Mouse (Mus musculus): Measurements from ENCODE around the gene Znhit6.

The Znhit6 gene

DNA sequence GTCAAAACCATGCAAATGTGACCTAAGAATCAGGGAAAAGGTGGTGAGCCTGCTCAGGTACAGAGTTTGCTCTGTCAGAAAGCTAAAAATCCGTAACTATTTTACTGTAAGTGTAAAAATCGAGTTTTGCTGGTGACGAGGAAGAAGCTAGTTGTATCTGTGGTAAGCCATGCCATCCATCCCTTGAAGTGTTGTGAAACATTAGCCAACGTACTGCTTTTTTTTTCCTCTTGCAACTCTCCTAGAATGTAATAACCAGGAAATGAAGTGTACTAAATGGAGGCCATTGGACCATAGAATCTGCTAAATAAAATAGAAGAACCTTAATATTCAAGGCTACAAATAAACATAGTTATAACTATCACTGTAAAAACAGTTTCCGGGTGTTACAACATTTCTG lies 32.3 kb downstream of the Znhit6 start:
- no peak for DNase-seq

DNA sequence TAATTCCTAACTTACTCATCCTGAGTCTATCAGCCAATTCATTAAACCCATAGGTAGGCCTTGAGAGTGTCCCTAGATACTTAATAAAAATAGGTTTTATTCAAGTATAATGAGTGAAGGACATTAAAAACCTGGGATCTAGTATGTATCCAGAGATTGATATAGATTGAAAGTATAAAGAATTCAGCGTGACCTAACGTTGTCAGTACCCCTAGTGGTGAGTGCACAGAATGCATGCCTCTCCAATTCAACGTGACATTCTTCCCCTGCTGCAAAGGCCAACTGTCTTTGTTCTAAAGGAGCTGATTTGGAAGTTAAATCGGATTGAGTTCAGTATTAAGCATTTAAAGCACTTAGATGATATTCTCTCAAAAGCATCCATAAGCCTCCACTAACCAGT lies 36.7 kb downstream of the Znhit6 start:
- DNase-seq: no peak

DNA sequence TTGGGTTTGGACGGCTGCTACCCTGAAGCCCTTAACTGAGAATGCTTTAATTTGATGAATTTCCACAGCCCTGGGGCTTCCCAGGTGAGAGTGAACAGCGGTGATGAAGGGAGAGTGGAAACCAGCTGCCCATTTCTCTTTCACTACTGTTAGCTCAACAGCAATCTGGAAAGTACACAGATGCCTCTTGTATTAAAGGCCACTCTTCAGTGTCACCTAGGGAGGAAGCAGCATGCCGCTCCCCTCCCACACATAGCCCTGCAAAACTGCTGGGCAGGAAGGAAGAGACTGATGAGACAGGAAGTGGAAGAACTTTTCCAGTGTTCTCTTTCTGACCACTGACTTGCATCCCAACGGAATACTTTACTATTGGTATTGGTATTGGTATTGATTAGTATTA lies 37.2 kb downstream of the Znhit6 start:
- DNase-seq: no peak

DNA sequence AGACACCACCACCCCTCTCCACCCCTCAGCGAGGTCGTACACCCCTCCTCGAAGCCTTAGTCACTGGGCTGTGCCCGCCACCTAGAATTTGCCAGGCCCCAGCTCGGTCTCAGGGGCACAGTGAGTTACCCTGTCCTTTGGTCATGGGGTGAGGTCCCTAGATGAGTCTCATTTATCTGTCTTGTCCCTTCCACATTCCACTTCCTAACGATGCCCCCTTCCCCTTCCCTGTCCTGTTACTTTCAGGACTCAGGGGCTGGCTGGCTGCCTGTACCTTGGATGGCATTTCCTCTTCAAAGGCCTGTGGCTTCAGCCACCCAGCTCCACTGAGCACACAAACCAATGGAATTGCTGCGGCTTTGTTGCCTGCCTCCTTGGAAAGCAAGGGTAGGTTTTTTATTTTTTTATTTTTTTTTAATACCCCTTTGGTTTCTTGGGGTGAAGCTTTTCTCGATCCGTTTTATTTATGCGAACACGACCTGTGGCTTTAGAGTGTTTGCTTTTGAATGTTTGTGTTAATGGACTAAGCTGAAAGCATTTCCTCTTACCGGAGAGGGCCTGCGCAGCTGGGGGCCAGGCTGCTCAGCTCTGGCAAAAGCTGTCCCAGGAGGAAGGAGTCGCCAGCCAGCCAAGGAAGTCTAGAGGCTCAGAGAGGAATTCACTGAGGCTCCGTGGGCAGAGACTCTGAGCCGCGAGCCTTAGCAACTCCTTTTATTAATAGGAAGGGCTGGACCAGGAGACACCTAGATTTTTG lies 38.5 kb downstream of the Znhit6 start:
- DNase-seq: no peak

DNA sequence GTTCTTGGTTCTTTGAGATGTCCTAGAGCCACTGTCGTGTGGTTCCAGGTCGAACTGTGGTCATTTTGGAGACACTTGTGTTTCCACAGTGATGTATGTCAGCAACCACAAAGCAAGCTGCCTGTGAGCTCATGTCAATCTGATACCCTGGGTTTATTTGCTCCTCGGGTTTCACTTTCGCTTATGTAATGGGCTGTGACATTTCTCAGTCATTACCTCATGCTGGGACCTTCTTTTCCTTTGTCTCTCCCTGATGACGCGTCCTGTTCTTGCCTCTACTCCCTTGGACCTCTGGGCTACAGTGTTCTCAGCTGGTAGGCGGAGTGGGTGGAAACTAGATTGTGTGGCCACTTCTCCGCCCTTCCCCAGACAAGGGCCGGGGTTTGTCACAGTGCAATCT lies 42.3 kb downstream of the Znhit6 start:
- DNase-seq: no peak

DNA sequence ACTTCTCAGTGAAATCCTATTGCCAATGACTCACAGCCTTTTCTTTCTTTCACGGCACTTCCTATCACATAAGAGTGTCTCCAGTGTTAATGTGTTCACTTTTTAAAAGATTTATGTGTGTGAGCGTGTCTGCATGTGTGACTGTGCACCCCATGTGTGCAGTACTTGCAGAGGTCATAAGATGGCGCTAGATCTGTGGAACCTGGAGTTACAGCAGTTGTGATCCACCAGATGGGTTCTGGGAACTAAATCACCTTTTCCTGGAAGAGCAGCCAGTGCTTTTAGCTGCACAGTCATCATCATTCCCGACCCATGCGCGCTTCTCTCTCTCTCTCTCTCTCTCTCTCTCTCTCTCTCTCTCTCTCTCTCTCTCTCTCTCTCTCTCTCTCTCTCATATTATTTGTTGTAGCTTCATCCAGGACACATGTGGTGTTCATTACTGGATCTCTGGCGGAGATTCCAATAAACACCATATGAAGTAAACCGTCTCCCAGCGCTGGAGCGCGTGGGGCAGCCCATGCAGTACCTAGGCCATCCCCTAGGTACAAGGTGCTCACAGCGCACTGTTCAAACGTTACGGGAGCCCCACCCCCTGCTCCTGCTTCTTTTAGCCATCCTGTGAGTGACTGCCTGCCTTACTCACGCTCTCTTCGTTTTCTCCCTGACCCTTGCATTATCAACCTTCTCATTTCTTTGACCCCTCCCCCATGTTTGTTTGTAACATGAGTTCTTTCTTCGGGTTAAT lies 43.8 kb downstream of the Znhit6 start:
- DNase-seq: no peak

DNA sequence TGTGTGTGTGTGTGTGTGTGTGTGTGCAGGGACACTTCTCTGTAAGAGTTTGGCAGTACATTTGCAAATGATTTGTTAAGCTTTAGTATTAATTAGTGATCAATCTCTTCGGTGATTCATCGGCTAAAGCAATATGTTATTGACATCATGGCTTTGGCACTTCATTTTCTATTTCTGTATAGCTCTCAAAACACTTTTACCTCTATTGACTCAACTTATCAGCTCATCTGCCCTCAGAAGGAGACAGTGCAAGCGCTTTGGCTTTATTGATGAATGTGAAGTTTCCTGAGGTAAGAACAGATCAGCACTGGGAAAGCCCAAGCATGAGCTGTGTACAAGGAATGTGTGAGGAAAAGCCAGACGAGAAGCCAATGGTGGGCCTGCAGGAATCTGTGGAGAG lies 45.2 kb downstream of the Znhit6 start:
- no peak for DNase-seq

DNA sequence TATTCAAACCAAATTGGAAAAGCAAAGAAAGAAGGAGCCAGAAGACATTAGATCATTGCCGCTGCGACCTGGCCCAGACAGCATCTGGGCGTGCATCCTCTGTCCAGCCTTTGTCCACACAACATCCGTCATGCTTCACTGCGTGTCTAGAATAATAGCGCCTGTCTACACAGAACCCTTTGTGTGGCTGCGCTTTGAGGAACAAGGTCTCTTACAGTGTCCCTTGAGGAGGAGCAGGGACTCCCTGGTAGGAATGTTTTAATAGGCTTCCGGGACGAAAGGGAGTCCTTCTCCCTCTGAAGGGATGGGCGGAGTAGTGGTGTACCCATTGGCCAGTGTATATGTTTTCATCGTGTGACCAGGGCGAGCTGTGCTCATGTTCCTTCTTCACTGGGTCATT lies 47.0 kb downstream of the Znhit6 start:
- DNase-seq: no peak

DNA sequence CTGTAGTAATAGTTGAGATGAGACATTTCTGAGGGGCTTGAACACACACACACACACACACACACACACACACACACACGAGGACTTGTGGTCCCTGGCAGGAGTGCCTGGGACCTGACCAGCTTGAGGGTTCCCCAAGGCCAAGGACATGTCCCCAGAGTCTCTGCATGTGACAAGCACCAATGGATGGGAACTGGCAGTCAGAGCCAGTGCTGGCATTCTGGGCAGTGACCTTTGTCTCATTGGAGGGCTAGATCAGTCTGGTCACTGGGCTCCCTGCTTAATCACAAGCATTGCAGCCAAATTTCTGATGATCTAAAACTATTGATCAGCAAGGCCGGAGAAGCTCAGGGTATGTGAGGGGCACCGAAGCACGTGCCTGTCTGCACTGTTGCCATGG lies 48.8 kb downstream of the Znhit6 start:
- no peak for DNase-seq

DNA sequence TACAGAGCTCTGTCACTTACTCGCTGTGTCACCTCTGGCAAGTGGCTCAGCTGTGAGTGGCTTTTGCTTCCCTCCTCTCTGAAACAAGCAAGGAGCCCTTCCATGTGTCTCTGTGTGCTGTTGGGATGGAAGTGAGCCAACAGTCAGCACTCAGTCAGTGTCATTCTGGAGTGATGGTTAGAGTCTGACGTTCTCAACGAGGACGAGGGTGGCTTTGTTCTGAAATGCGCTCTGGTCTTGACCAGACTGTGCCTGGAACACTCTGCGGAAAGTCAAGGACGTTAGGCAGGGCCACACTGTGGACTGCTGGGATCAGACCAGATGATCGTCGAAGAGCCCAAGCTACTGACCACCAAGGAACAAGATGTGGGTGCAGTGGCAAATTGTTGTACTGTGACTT lies 49.5 kb downstream of the Znhit6 start:
- no peak for DNase-seq

DNA sequence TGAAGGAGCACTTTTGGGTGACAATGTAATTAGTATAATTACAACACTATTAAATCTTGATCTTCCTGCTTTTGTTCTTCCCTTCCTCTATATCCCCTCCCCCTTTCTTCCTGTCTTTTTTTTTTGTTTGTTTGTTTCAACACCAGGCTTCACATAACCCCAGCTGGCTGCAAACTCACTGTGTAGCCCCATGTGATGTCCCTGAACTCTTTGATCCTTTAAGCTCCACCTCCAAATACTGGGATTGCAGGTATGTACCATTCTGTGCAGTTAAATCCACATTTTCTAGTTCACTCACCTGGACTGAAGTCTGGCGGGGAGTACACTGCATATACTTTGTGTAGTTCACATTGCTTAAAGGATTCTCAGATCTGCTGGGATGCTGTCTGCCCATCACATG lies 50.1 kb downstream of the Znhit6 start:
- DNase-seq: no peak

DNA sequence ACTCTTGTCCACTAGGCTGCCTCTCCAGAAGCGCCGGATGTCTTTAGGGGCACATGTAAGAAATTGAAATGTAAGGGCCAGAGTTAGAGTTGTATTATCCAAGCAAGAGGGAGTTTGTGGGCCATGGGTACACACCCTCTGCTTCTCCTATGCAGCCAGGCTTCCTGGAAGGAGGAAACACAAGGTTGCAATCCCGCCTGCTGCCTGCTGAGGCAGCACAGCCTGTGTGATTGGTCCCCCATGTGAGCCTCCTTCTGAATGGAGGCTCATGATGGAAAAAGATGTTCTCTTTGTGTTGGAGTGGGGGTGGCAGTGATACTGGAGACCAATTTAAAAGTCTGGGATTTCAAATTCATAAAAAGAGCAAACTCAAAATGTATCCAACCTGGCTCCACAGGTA lies 51.8 kb downstream of the Znhit6 start:
- no peak for DNase-seq

DNA sequence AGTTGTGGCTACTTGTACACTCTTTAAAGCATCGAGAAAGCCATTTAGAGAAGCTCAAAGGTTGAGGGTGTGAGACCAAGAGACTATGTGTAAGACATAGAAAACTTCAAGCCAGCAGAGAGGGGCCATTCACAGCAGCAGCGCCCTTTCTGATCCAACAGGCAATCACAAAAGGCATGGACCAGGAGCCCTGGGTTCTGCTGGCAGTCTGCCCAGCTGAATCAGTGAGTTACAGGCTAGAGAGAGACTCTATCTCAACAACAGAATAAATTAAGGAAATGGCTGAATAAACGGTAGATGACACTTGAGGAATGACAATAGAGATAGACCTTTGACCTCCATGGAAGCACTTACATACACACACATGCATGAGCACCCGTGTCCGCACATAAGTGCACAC lies 52.6 kb downstream of the Znhit6 start:
- DNase-seq: no peak

DNA sequence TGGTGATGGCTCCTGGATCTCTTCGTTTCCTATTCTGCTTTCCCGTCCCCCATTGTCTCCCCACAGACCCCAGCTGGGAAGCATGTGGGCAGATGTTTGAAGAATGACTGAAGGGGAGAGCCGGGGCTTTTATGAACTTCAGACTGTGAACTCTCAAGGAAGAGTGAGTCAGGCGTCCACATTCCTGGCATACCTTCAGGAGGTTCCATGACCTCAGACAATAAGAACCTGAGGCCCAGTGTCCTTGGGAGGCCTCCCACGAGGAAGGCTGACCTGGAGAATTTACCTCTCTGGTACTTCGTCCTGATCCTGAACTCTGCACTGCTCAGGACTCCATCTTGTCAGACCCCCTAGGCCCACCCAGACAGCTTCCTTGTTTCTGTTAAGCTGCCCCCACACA lies 56.9 kb downstream of the Znhit6 start:
- DNase-seq: no peak

DNA sequence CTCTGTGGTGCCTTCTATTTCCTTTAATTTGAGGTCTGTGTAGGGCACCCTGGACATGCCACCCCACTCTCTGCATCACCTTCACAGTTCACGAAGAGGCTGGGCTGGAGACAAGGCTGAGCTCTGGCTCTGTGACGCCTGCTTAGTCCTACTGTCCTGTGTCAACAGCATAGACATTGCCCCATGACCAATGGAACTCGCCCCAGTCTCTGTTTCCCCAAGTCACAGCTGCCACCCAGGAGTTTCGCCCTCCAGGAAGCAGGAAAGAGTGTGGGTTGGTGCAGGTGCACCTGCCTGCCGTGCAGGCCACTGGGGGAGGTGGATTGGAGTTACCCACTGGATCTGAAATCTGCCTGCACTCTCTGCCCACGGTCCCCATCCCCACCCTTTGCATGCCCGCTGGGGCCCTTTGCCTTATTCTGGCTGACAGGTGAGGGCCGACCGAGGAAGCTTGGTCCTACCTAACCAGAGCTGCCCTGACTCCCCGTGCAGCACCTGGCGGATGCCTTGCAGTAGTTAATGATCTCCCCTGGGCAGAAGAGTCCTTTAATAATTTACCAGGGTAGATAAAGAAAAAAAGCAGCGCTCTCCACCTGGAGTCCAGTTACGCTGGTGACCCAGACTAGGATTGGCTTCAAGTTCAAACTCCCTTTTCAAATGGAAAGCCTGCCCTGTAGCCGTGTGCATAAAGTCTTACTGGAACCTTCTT lies 58.2 kb downstream of the Znhit6 start:
- no peak for DNase-seq

DNA sequence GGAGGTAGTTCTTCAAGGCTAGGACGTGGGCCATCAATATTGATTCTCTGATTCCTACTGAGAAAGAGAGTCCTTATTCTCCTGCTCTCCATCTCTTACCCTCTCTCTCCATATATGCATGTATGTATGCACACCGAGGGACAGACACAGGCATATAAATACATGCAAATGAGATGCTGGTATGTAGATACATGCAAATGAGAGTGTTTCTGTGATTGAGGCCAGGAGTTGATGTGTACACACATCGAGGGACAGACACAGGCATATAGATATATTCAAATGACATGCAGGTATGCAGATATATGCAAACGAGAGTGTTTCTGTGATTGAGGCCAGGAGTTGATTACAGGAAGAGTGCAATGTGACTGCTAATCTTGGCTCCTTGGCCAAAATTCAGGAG lies 64.2 kb downstream of the Znhit6 start:
- DNase-seq: no peak

DNA sequence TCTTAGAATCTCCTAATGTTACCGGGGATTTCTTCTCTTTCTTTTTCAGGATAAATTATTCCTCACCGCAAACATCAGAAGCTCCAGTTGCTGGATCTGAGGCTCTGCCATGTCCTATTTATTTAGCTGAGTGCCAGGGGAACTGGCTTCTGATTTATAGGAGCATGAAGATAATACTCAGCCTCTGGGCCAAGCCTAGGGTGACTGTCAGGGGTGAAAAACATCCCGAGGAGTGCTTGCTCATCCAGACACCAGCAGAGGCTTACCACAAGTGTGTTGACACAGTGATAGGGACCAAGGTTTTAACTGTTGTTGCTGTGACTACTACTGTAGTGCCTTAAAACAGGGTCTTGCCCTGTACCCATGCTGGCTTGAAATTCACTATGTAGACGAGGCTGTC lies 64.6 kb downstream of the Znhit6 start:
- DNase-seq: no peak

DNA sequence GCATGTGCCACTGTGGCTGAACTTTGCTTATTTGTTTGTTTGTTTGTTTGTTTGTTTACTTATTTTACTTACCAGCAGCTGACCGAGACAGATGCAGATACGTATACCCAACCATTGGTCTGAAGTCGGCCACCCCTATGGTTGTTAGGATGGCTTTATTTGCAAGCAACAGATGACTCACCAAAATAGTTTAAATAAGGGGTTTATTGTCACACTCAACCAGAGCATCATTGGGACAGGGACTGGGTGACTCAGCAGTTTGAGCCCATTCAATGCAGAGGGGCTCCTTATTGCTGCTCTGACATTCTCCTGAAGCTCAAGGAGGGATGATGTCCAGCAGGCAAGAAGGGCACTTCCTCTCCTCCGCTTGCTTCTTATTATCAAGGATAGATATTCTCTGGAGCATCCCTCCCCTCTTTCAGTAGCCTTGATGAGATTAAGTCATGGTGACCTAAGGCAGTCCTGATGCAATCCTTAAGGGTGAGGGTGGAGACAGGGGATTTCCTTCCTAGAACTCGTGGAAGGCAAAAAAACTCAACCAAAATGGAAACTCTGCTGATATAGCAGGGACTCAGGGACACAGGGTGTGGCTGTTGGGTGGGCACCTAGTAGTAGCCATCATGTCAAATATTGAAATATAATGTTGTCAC lies 65.2 kb downstream of the Znhit6 start:
- DNase-seq: no peak

DNA sequence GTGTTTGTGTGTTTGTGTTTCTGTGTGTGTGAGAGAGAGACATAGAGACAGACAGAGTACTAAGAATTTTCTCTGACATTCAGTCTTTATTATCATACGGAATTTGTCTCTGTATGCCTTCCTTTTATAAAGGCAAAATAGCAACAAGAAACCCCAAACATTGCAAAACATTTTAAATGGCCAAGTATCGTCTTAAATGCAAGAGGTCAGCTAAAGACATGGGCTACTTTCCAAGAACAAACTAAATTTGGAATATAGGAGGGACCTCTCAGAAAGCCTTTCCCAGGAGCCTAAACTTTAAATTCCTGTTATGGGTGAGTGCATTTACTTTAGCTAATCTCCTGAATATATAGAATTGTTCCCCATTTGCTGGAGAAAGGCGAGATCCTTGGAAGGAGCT lies 65.9 kb downstream of the Znhit6 start:
- no peak for DNase-seq

DNA sequence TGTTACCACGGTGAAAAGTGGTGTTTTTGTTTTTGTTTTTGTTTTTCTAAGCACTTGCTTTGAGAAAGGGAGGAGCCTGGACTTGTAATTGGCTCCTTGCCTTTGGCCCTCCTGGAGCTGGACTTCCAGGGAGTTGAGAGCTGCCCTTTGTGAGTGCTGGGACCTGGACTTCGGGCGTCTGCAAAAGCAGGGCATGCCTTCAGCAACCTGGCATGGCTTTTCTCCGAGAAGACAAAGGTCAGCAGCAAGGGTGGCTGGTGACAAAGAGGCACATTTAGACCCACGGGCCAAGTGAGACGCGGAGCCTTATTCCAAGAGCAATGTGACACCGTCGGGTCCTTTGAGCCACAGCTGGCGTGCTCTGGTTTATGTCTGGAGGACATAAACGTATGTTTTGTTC lies 66.9 kb downstream of the Znhit6 start:
- no peak for DNase-seq

DNA sequence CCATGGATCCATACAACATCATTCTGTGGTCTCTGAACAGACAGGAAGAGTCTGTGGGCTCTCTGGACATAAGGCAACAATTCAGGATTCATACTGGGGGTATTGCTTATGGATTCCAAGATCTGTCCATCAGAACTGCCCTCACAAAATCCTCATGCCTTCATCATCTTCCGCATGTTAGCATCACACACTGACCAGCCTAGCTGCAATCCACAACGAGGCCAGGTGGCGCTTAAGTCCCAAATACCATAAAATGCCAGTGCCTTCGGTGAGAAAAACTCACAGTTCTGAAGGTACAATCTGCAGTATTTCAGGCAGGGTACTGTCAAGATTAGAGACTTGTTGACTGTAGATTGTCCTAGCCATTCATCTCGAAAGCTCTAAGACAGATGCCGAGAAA lies 69.5 kb downstream of the Znhit6 start:
- no peak for DNase-seq

DNA sequence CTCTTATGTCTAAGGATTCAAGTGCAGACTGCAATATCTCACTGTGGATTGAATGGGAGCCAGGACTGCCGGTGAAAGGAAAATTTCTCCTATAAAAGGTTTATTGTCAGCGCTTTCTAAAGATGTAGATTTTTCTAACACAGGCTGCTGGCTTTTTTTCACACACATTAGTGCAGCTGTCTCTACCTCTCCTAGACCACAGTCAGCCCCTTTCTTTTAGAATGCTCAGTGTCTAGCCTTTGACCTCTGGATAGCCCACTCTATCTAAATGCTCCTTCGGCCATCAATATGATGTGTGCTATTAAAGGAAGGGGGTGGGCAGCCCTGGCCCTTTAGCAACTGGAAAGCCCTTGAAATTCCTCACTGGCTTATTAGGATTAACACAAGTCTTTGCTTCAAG lies 70.0 kb downstream of the Znhit6 start:
- no peak for DNase-seq

DNA sequence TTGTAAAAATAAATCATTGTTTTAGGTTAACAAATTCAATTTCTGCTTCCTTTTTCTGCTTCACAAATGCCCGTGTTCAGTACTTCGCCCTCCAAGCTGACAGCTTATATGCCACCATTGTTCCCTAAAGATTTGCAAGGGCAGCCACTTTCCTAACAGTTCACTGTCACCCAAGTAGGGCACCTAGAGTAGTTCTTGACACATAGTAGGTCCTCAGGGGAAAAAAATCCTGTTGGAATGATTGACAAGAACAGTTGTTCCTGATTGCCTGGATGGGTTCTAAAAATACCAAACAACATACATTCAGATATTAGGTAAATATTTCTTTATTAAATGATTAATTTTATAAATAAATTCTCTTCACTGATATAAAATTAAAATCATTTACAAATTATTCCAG lies 70.7 kb downstream of the Znhit6 start:
- no peak for DNase-seq

DNA sequence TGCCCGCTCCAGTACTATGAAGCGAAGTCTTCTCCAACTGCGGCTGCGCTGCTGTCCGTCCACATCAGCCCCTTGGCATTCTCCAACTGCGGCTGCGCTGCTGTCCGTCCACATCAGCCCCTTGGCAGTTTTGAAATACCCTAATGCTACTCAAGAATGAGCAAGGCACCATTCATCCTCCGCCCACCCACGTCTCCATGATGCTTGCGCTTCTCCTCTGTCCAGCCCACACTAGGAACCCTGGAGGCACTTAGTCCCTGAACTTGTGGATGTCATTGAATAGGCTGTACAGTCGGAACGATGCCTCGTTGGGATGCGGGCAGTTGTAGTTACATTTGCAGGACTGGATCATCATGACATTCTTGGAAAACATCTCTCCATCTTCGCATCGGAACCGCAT lies 71.4 kb downstream of the Znhit6 start:
- DNase-seq: no peak
